Mouse (Mus musculus) c-Kit-positive CD71-positive TER-119-negative erythroid progenitor cells, embryonic 14.5 days (primary cell): ENCODE data around the gene Slc48a1.

Experiments used
- DNase-seq: peaks from one replicate; pipeline ENCODE4 v3.0.0-alpha.2; 2013; ENCODE audit warnings: low read depth

Gene Slc48a1

DNA sequence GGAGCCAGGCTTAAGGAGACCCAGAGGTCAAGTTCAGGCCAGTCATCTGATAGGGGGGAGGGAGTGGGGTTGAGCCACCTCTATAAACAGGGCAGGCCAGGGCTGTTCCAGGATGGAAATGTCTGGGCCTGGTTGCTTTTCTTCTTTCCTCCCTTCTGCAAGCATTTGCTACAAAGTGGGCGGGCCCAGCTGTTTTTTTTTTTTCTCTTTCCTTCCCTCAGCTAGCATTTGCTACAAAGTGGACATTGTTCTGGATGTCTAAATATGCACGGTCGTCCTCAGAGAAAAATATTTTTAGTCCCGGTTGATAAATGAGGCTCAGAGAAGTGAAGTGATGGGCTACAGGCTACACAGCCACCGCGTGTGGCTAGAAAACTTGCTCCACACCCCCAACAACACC is 23.8 kb upstream of the Slc48a1 start:
- DNase-seq: no peak

DNA sequence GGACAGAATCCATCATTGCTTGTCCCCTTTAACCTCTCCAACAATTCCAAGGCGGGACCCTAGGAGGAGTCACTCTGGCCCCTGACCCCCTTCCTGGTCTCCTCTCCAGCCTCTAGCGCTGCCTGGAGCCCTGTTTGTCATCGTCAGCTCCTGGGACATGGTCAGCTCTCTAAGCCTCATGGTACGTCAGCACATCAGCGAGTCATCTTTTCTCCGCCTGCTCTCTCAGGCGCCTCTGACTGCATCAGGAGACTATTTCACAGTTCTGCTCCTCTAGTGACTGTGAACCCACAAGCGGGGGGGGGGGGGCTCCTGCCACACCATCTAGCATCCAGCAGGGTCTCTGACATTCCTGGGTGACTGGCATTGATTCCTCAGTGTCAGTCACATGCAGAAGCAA is 23.0 kb upstream of the Slc48a1 start:
- DNase-seq: no peak

DNA sequence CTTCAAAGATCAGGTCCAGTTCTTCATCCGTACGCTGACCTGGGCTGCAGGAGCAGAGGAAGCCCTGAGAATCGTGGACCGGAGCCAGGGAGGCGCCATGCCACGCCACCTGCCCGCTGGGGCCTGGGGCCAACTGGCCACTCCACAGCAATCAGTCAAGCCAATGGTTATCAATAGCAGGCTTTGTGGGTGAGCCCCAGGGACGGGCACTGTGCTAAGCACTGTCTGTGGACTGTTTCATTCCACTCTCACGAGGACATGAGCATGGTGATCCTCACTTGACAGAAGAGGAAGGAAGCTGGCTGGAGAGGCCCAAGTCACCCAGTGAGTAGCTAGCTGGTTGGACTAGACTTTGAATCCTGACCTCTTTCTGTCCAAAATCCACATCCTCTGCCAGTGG is 18.3 kb upstream of the Slc48a1 start:
- DNase-seq: no peak

DNA sequence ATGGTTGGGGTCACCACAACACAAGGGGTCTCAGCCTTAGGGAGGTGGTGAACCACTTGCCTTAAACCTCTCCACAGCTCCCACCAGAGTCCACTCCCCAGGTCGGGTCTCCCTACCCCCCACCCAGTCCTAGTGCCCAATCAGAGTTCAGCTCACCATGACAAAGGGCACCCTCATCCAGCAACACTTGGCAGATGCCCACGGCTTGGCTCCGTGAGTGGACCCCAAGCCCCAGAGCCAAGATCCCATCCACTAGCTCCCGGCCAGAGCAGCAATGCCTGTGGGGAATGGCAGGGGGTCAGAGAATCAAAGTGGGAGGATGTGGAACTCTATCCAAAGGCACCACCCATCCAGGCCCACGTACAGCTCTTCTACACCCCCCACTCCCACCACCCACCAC is 17.4 kb upstream of the Slc48a1 start:
- no peak for DNase-seq

DNA sequence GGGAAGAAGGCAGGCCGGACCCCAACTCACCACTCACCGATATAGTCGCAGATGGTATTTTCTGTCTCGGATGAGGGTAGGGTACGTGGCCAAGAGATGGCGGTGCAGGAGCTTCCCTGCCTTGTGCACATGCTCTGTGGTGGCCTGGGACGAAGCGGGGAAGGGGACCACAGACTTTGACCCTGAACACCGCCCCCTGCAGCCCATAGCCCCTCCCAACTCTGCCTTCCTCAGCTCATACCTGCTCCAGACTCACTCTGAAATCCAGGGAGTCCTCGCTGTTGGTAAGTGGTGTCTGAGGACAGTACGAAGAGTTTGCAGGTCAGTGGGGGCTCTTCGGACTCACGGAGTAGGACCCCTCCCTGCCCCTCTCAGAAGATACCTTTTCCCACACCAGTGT is 16.9 kb upstream of the Slc48a1 start:
- DNase-seq: no peak

DNA sequence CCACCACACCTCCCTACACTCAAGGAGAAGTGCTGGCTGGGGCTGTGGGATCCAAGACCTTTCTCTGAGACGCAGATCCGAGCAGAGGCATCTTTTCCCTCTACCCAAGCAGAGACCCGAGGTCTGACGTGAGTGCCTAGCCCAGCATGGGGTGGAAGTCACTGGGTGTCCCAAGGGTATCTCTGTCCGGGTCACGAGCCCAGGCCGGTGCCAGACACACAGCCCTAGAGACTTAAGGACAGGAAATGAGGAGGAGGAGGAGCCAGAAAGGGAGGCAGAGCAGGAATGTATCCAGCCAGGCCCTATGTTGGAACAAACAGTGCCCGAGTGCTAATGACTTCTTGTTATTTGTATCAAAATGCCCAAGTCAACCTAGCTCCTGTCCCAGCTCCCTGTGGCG is 15.6 kb upstream of the Slc48a1 start:
- DNase-seq: no peak

DNA sequence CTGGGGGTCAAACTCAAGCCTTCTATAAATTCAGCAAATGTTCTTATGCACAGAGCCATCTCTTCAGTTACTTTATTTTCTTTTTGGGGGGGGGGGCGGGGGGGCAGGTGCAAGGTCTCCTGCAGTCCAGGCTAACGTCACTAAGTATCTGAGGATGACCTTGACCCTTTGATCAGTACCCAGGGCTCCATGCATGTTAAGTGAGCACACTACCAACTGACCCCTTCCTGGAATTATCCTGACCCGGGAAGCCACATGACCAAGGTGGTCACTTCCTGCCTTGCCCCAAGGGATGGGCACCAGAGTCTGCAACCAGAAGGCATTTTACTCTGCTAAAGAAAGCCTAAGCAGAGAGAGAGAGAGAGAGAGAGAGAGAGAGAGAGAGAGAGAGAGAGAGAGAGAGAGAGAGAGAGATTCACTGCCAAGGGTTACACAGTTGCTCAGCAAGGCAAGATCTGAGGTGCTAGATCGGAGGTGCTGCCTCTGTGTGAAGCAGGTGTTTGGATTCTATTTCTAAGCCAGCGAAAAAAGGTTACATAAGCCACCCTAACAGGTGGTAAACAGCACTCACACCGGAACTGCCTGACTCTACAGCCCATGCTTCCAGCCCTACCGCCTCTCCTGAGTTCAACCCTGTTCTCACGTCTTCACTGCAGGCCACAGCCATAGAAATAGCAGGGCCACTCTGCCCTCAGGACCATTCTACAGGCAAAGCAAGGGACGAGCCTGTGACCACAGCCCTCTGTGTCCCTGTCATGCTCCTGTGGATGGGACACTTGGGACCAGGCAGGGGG is 14.9 kb upstream of the Slc48a1 start:
- no peak for DNase-seq

DNA sequence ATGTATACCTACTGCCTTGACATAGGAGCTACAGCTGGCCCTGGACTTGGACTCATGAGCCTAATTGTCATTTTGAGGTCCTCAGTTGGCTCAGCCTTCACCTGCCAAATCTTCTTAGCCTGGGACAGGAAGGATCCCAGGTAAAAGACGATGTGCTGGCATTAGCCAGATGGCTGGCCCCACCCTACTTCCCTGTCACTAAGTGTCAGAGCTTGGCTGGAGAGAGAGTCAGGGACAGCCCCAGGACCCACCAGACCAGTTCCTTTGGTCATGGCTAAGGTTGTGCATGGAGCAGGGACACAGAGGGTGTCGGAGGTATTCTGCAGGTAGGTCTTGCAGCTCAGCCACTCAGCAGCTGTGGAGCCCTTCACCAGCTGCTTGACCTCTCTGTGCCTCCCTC is 13.8 kb upstream of the Slc48a1 start:
- no peak for DNase-seq

DNA sequence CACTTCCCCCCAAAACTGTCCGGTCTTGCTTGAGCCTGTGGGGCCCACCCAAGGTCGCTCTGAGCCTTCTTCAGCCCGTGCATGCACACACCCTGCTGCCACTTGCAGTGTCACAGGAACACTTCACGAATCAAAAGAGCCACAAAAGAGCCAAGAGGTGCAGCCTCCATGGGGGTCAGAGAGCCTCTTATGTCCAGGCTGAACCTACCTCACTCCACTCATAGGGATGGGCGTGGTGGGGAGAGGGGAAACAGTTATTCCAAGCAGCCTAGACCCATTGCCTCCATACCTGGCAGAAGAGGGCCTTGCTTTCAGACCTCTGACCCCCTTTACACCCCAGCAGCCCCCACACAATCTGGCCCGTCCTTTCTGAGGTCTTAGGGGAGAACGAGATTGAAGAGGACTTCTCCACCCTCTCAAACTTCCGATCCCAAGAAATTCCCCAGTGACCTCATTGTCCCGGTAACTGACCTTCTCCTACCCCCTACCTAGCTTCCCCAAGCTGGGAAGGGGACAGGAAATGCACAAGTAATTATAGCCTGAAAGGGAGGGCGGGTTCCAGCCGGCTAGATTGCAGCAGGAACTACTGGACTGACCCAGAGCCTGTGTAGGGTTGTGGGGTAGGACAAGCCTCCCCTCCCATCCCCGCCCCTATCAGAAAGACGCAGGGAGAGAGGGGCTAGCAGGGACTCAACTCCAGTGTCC is 13.1 kb upstream of the Slc48a1 start:
- DNase-seq: no peak

DNA sequence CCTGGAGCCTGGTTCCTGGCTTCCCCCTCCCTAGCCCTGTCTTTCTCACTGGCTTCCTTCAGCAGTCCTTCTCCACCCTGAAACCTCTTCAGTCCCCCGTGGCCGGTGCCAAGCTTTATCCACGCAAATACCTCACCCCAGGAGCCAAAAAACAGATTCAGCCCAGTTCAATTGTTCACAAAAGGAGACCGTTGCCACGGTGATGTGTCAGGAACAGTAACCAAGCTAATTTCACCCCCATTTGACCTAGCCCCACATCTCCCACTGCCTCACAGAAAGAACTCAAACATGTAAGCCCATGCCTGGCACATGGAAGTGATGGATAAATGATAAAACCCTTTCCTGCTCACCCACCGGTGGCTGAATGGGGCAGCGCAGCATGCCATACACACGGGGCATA is 12.1 kb upstream of the Slc48a1 start:
- DNase-seq: no peak

DNA sequence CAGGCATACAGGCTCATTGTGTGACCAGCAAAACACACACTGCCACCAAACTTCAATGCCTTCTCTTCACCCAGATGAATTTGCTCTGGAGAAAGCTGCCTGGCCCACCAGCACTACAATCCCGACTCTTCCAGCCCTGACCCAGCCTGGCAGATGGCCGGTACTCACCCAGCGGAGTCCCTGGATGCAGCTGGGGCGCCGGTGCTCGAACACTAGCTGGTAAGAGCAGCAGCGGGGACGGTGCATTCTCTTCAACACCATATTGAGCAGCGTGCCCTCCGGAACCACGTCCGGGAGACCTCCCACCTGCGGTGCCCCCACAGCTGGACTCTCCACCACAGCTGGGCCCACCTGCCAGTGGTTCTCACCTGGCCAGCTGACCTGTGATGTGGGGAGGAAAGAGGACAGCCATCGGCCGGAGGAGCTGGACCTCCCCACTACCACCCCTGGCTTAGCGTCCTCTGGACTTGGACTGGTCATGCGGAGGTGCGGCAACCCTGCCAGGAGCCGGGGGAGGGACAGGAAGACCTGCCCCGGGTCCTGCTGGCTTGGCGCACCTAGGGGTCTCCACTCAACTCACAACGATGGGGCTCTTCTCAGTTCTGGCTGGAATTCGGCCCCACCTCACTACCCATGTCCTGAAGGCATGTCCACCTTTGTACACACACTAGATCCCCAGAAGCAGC is 11.6 kb upstream of the Slc48a1 start:
- DNase-seq: no peak

DNA sequence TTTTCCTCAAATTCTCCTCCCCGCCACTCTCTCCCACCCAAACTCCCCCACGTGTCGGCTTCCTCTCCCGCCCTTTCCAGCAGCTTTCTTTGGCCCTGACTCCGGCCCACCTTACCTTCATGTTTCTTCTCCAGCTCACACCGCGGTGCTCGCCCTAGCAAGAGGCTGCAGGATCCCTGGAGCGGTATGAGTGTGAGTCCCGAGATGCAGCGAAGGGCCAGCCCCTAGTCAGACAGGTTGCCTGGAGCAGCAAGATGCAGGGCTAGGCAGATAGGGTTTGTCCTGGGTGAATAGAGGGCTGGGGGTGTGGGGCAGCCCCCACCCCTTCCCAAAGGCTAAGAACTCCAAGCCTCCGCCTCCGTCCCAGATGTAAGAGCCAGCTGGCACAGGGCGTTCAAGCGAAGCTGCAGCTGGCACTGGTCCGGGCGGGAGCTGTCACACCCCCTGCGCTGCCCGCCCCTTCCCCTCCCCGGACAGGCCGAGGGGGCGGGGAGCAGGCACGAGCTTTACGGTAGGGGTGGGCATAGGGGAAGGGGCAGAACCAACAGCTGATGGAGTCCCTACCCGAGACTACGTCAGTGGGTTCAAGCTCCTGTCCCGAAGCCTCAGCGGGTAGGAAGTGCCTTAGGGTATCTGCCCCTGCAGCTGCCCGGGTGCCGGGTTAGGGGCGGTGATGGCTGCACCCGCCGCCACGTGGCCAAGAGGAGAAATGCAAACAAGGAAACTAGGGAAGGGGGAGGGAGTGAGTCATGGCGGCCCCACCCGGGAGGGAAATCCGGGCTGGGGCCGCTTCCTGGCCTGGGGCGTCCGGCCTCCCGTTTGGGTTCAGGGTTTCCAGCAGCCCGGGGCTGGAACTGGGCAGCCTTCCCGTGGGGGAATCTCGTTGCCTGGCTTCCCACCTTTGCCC is 10.8 kb upstream of the Slc48a1 start, which contains the start of gene Rapgef3:
Gene Rapgef3 (minus strand): TSS at position 693 of the 907 bp plus-strand sequence.
- DNase-seq: no peak

DNA sequence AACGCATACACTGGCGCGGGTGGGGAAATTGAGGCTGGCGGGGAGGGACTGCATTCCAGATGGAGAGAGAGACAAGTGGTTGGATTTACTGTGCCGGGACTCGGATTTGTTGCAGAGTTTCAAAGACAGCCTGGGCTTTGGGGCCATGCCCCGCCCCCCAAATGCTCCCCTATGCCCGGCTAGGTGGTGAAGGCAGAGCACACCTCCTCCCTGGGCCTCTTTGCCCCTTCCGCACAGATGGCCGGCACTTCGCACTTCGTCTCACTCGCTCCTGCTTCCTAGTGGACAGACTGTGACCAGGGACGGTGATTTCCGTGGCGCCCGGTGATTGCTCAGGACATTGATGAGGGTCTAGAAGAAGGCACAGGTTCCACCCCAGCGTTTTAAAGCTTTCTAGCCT is 10.1 kb upstream of the Slc48a1 start:
- no peak for DNase-seq

DNA sequence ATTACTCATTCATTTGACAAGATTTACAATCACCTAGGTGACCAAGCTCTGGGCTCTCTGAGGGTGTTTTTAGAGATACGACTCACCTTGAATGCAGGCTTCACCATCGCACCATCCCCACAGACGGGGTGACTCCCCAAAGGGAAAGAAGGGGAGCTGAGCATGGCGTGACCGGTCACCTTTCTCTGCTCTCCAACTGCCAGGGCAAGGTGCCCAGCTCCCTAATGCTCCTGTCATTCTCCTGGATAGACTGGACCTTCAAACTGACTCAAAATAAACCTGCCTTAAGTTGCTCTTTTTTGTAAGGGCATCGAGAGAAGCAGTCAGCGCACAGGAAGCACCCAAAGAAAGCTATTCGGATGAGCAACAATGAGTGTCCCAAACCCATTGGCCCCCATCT is 8.0 kb upstream of the Slc48a1 start:
- no peak for DNase-seq

DNA sequence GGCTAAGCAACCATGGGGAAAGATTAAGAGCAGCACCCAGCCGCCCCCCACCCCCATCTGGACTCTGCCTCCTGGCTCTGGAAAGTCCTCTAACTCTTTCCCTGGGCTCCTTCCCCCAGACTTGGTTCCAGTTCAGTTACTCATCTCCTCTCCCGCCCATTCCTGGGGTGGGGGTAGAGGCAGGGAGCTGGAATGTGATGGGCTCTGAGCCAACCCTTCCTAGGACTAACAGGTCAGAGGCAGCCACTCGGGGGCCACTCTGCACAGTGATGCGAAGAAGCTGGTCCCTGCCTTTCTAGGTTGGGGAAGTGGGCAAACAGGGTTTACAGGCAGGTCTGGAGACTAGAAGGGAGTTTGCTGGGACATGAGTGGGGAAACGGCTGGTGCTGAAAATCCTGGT is 5.2 kb upstream of the Slc48a1 start:
- no peak for DNase-seq

DNA sequence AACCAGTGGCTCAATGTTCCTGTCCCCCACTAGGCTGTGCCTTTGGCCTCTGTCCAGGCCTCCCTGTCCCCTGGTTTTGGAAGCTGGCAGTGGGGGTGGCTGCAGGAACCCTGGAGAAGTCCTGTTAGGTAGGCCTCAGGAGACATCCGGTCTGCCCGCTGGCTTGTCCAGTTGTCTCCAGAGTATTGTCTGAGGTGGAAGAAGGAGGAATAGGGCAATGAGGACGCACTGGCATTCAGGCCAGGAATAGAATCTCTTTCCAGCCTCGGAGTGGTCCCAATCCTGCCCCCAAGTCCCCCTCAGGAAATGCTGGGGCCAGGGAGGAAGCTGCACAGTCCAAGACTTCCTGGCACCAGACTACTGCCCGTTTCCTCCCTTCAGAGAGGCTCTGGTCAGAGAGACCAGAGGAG is 4.4 kb upstream of the Slc48a1 start:
- DNase-seq: no peak

DNA sequence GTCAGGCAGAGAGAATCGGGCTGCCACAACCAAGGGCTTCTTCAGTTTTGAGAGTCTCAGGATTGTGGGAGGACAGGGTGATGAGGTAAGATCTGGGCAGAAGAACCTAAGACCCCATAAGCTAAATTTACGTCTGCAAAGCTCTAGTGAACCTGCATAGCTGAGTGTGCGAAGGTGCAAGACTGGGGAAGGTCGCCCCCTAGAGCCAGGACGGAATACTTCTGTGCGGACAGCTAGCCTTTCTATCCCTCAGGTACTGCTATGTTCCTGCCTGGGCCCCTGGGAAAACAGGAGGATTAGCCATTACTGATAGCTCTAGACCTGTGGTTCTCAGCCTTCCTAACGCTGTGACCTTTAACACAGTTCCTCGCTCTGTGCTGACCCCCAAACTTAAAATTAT is 1.8 kb upstream of the Slc48a1 start:
- DNase-seq: no peak

DNA sequence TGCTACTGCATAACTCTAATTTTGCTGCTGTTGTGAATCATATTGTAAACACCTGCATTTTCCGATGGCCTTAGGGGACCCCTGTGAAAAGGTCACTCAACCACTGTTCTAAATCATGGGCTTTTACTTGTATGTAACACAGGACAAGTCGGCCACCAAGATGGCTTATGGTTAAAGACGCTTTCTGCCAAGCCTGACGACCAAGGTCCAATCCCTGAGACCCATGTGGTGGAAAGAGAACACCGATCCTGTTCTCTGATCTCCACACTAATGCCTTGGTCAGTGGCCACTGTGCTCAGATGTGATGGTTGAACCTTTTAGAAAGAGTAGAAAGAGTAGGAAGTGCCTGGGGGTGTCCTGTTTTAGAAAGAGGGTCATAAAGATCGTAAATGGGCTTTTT is 1.4 kb upstream of the Slc48a1 start:
- DNase-seq: no peak

DNA sequence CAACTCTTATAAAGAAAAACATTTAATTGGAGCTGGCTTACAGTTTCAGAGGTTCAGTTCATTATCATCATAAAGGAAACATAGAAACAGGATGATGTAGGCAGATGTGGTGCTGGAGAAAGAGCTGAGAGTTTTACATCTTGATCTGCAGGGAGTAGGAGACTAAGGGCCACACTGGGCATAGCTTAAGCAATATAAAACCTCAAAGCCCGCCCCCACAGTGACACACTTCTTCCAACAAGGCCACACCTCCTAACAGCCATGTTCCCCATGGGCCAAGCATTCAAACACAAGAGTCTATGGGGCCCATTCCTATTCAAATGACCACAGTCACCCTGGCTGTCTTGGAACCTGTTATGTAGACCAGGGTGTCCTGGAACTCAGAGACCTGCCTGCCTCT is 1.3 kb downstream of the Slc48a1 start:
- DNase-seq: no peak

DNA sequence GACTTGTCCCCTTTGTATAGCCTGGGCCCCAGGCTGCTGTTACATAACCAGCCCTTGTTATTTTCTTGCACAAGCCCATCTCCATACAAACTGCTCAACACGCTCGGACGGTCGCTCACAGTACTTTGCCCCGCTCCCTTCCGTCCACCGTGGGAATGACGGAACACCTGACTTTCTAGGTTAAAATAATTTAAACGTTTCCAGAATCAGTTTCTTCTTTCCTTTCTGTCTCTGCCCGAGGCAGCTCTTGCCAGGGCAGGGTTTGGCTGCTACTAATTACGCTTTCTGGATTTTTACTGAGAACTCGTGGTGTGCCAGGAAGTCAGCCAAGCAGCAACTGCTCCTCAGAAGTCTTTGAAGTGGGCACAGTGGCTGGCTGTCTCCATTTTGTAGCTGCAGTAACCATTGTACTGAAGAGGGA is 2.3 kb downstream of the Slc48a1 start:
- DNase-seq: no peak

DNA sequence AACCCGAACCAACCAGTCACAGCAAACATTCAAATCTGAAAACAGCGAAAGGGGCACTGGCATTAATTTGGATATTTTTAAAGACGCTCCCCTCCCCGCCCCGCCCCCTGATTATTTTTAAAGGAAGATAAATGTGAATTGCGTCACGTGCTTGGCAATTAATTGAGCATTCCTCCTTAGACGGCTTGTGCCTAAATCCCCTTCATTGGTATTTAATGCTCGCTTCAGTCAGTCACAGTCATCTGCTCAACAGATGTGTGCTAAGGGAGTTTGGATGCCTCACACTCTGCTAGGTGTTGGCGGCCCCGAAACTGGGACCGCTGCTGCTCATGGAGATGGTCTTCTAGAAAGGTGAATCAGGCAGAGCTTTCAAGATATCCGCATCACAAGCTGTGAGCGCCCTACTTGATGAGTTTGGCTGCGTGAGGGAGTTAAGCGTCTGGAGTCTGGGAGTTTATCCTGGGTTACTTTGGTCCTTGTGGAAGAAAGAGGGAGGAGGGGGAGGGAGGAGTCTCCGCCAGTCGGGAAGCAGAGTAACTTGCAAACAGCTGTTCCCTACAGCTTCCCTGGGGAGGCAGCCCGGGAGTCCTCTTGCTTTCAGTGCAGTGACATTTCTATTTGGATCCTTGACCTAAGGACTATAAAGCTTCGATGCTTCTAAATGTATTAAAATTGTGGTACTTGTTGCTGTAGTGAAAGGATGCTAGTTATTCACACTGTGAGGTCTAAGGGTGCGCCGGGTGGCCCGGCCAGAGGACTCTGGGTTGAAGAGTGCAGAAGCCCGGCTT is 3.8 kb downstream of the Slc48a1 start:
- DNase-seq: no peak
